Mouse (Mus musculus) Muller cell, postnatal 12 days (primary cell): ENCODE results near the gene C130074G19Rik.

ENCODE experiments used
- DNase-seq: peaks from one replicate; pipeline ENCODE4 v3.0.0-alpha.2; 2015; ENCODE audit errors: inconsistent ontology term

Gene C130074G19Rik

GRCm38 (mm10) chr1:184844326-184845066 lies 38.5 kb downstream of the C130074G19Rik start:
- DNase-seq: peak; percentile 73

GRCm38 (mm10) chr1:184837649-184838048 lies 45.4 kb downstream of the C130074G19Rik start:
- no peak for DNase-seq

- no peak for DNase-seq
These were observed 46.7 kb downstream of the C130074G19Rik start for GRCm38 (mm10) chr1:184836350-184836749.

- DNase-seq: no peak
These were observed 49.5 kb downstream of the C130074G19Rik start for GRCm38 (mm10) chr1:184833499-184833898.

- no peak for DNase-seq
These were observed 50.8 kb downstream of the C130074G19Rik start for GRCm38 (mm10) chr1:184832211-184832610.

GRCm38 (mm10) chr1:184829897-184830296 lies 53.1 kb downstream of the C130074G19Rik start:
- DNase-seq: no peak

GRCm38 (mm10) chr1:184827175-184827701 lies 55.8 kb downstream of the C130074G19Rik start:
- DNase-seq: peak; percentile 36

GRCm38 (mm10) chr1:184825093-184825492 lies 57.9 kb downstream of the C130074G19Rik start:
- DNase-seq: no peak

GRCm38 (mm10) chr1:184824439-184824851 lies 58.6 kb downstream of the C130074G19Rik start:
- DNase-seq: peak; percentile 90

GRCm38 (mm10) chr1:184822678-184823077 lies 60.3 kb downstream of the C130074G19Rik start:
- no peak for DNase-seq
